Mouse (Mus musculus) liver, postnatal 0 days (tissue): ENCODE measurements around the gene Rabac1. TPM values are rescaled to one million over a fixed set of nuclear protein-coding genes. Genes with fewer than 3 reads are reported as not detected.

Experiments
- ATAC-seq: fragments of 200-750 bp; cut with Nextera tagmentation; 2 replicates; pipeline ENCODE4 v1.8.0; 2017; ENCODE audit warnings: mild to moderate bottlenecking, moderate library complexity
- DNase-seq: peaks from one replicate; pipeline ENCODE4 v3.0.0-alpha.2; 2016
- H3K27ac ChIP-seq: fragments of 300-500 bp; sonication (generic); 2 replicates; pipeline ENCODE4 v1.5.1; 2014; ENCODE audit warnings: antibody characterized with exemption, moderate library complexity, mild to moderate bottlenecking, low read depth
- H3K27me3 ChIP-seq: fragments of 300-500 bp; sonication (generic); 2 replicates; pipeline ENCODE4 v1.6.1; 2014; ENCODE audit warnings: low read length, control low read depth, mixed read lengths; ENCODE audit not compliant: insufficient read depth
- H3K36me3 ChIP-seq: fragments of 300-500 bp; sonication (generic); replicated peaks from 2 replicates; pipeline ENCODE4 v1.6.1; 2014; ENCODE audit warnings: mild to moderate bottlenecking, control low read depth, low read length, moderate library complexity, mixed read lengths; ENCODE audit not compliant: insufficient read depth
- H3K4me1 ChIP-seq: fragments of 300-500 bp; sonication (generic); 2 replicates; pipeline ENCODE4 v1.6.1; 2014; ENCODE audit warnings: antibody characterized with exemption, mild to moderate bottlenecking, control low read depth; ENCODE audit not compliant: insufficient read depth
- H3K4me2 ChIP-seq: fragments of 300-500 bp; sonication (generic); 2 replicates; pipeline ENCODE4 v1.6.1; 2014; ENCODE audit warnings: low read depth, mild to moderate bottlenecking, low read length, moderate library complexity, mixed read lengths
- H3K4me3 ChIP-seq: fragments of 300-500 bp; sonication (generic); 2 replicates; pipeline ENCODE4 v1.5.1; 2014; ENCODE audit warnings: low read depth, low read length
- H3K9ac ChIP-seq: fragments of 300-500 bp; sonication (generic); replicated peaks from 2 replicates; pipeline ENCODE4 v1.6.1; 2014; ENCODE audit warnings: mild to moderate bottlenecking, moderate library complexity
- H3K9me3 ChIP-seq: fragments of 300-500 bp; sonication (generic); 2 replicates; pipeline ENCODE4 v1.6.1; 2016; ENCODE audit warnings: mild to moderate bottlenecking, control low read depth, low read length, mixed read lengths
- CTCF ChIP-seq: sonication (generic); IDR thresholded peaks from 2 replicates; pipeline ENCODE4 v1.5.1; 2016; ENCODE audit warnings: antibody characterized with exemption, low read depth
- EP300 ChIP-seq: IDR thresholded peaks from 2 replicates; pipeline ENCODE4 v1.6.1; 2016; ENCODE audit warnings: antibody characterized with exemption, low read depth, mild to moderate bottlenecking
- WGBS: fragments of 180-500 bp; shearing (Covaris S2); extraction: QIAGEN DNeasy Blood & Tissue Kit; methylation state at CpG from one replicate; pipeline ENCODE4 v1.1.7; 2014; ENCODE audit not compliant: insufficient replicate concordance; 5-methylcytosine and 5-hydroxymethylcytosine counted together
- polyA plus RNA-seq: library from polyadenylated mRNA; unstranded; fragments of >200 nt; fragmentation: Nextera tagmentation; extraction: Ambion mirVana; gene quantifications from 2 replicates; pipeline ENCODE4 v1.2.1, GENCODE M21; 2015

The Rabac1 gene
- polyA plus RNA-seq, 1 experiment from 2014 or later = 88.2 TPM

GRCm38 (mm10) chr7:25007609-25008374 lies 35.2 kb upstream of the Rabac1 start:
- Histone ChIP-seq H3K4me3 (no peak overlapping the region), H3K36me3 (no peaks in the 10 kb centered on the region), H3K9me3 (no peaks in the 10 kb centered on the region), H3K4me2 (no peak overlapping the region), H3K27ac (no peak overlapping the region), H3K27me3 (peaks cover 68% of the 10 kb centered on the region), H3K4me1 (peaks cover 5% of the 10 kb centered on the region), H3K9ac (no peak overlapping the region)
- no peak for TF ChIP-seq EP300
- TF ChIP-seq CTCF = no peak
- ATAC-seq = no peak
- no peak for DNase-seq
- WGBS = 29% methylated on average over 8 of the region's 8 CpGs

DNA sequence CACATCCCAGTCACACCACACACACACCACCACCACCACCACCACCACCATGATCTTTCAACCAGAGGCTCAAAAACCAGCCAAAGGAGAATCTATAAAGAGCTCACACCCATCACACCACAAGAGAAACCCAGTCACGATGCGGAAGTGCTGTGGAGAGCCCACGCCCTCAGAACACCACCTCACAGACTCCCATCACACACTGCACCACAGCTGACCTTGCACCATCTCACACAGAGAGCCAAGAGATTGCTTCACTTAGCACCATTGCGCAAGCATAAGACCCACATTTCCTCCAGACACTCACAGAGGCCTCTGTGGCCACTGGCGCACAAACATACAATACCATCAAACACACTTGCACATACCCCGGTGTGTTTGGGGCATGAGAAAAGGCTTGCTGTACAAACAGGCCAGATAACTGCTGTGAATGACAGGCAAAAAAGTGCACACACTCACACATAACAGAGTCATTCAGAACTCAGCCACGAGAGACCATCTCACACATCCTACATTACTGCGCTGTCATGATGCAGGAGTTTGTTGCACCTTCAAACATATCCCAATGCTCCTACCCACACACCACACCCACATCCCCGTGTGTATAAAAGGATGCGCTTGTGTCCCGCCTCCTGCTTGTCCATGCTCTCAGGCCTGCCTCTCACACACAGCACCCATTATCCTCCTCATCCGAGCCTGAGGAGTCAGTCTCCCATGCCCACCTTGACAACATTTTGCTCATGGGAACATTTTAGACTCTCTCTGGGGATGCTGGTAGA lies 34.2 kb upstream of the Rabac1 start:
- Histone ChIP-seq H3K27ac (no peak overlapping the region), H3K4me1 (peaks cover 5% of the 10 kb centered on the region), H3K4me2 (peak overlapping the region; percentile 59; the same call in 1 of the 2 replicates), H3K9me3 (no peaks in the 10 kb centered on the region), H3K9ac (no peak overlapping the region), H3K27me3 (peaks cover 67% of the 10 kb centered on the region), H3K36me3 (no peaks in the 10 kb centered on the region), H3K4me3 (no peak overlapping the region)
- 59% methylated on average over 12 of the region's 12 CpGs for WGBS
- DNase-seq = peak; percentile 70
- TF ChIP-seq EP300 (no peak), CTCF (no peak)
- ATAC-seq = peak; percentile 59

- H3K27me3 ChIP-seq = peaks cover 61% of the 10 kb centered on the region
- no peaks in the 10 kb centered on the region for H3K36me3 ChIP-seq
- H3K4me1 ChIP-seq = peaks cover 5% of the 10 kb centered on the region
- TF ChIP-seq EP300 = no peak
- TF ChIP-seq CTCF = no peak
- ATAC-seq (peak; percentile 10; the same call in 1 of the 2 replicates), DNase-seq (no peak)
- peak overlapping the region; percentile 41; the same call in 1 of the 2 replicates for H3K4me3 ChIP-seq
- no peak overlapping the region for H3K9ac ChIP-seq
- peak overlapping the region; percentile 59 for H3K4me2 ChIP-seq
- no peaks in the 10 kb centered on the region for H3K9me3 ChIP-seq
- H3K27ac ChIP-seq = no peak overlapping the region
- 40% methylated on average over 3 of the region's 3 CpGs for WGBS
Measured at GRCm38 (mm10) chr7:25006171-25006570, 33.6 kb upstream of the Rabac1 start.

- H3K4me3 ChIP-seq = peak within 1 kb of the TSS; percentile 41
- no peak within 1 kb of the TSS for H3K27ac ChIP-seq
- peak within 1 kb of the TSS; percentile 59 for H3K4me2 ChIP-seq
- DNase-seq (peak; percentile 45), ATAC-seq (peak; percentile 22)
- H3K9me3 ChIP-seq = no peaks in the 10 kb centered on the region
- peaks cover 5% of the 10 kb centered on the region for H3K4me1 ChIP-seq
- H3K36me3 ChIP-seq = no peaks in the 10 kb centered on the region
- TF ChIP-seq EP300 (no peak), CTCF (no peak)
- H3K9ac ChIP-seq = no peak within 1 kb of the TSS
- 5% methylated on average over 38 of the region's 54 CpGs for WGBS
- H3K27me3 ChIP-seq = peaks cover 55% of the 10 kb centered on the region
Measured at GRCm38 (mm10) chr7:25005421-25006065, 33.0 kb upstream of the Rabac1 start, which contains the start of gene Atp1a3. Gene Atp1a3, minus strand, starts transcription at chr7:25005958.

DNA sequence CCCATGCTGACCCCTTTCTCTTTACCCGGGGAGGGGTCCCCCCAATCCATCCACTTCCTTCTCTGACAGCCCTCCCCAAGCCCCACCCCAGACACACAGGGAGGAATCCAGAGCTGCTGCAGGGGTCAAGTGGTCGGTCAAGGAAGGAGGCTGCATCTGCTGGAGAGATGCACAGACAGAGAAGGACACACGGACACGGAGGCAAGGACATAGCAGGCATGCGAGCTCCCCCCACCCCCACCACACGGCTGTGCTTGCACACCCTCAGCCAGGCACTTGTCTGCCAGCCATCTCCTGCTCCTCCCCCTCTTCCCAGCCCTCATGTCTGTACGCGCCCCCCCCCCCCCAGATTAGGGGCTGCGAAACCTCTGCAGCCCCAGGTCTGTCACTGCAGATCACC lies 32.3 kb upstream of the Rabac1 start:
- no peak overlapping the region for H3K9ac ChIP-seq
- no peaks in the 10 kb centered on the region for H3K36me3 ChIP-seq
- no peaks in the 10 kb centered on the region for H3K9me3 ChIP-seq
- peak overlapping the region; percentile 59; the same call in 1 of the 2 replicates for H3K4me2 ChIP-seq
- no peak overlapping the region for H3K27ac ChIP-seq
- 27% methylated on average over 6 of the region's 9 CpGs for WGBS
- H3K27me3 ChIP-seq = peaks cover 48% of the 10 kb centered on the region
- ATAC-seq (no peak), DNase-seq (no peak)
- TF ChIP-seq EP300 = no peak
- TF ChIP-seq CTCF = no peak
- H3K4me1 ChIP-seq = no peaks in the 10 kb centered on the region
- peak overlapping the region; percentile 41; the same call in 1 of the 2 replicates for H3K4me3 ChIP-seq
